Mouse (Mus musculus): ENCODE results near the gene Zfp592.

DNA sequence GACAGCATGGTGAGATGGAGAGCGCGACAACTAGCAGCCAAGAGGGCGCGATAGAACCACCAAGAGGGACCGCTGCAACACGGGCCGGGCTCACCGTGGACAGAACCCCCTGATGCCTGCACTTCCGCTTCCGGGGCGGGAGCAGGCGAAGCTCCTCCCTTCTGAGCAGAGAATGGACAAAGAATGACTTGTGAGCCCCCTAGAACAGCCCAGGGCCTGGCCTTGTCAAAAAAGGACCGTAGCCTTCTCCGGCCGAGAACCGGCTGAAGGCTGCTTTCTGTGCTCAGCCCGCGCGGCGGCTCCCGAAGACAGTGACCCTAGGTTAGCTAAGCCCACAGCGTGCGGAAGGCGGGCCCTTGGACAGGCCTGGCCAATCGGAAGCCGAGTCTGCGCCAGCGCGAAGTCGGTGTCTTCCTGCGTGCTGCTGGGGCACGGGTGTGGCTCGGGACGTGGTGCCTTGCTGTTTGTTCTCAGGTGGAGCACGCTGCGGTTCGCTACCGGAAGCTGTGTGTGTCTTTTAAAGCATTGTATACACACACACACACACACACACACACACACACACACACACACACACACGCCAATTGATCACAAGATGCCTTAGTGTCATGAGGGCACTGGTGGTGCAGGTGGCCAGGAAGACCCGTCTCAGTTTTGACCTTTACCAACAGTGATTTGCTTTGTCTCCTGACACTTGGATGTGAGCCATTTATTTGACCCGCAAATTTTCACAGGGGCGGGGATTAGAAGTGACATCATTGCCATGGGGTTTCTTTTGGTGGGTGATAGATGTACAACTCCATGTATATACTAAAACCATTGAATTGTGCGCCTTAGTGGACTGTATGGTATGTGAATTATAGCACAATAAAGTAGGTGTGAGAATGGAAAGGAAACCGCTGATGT lies 45.8 kb upstream of the Zfp592 start, which contains the start of gene Sec11a:
- TF ChIP-seq TCF12 (IDR thresholded peaks at IDR 0.05; ENCODE audit: low read depth, low read length) (peak; percentile 13; the same call in 1 of the 2 replicates), TBP (IDR thresholded peaks at IDR 0.05; ENCODE audit: low read depth, low read length) (no peak; the same call in none of the 2 replicates), ZC3H11A (IDR thresholded peaks at IDR 0.05; ENCODE audit: low read depth, low read length) (no peak), CTCF (IDR thresholded peaks at IDR 0.05 in 2 of 3, conservative IDR thresholded peaks at IDR 0.05 in 1 of 3; ENCODE audit: control insufficient read depth in 1 of 3, insufficient read depth in 1 of 3, low read depth in 2 of 3, low read length in 3 of 3, poor library complexity in 1 of 3, severe bottlenecking in 1 of 3) (0 out of 6 replicates have a peak, but pooled peaks of 1 of the 3 experiments have one; percentile 5), E2F4 (IDR thresholded peaks at IDR 0.05; ENCODE audit: borderline replicate concordance, low read depth, low read length) (no peak), HCFC1 (IDR thresholded peaks at IDR 0.05; ENCODE audit: low read depth, low read length) (peak; percentile 83), RCOR1 (IDR thresholded peaks at IDR 0.05; ENCODE audit: low read depth, low read length) (peak; percentile 38; the same call in 1 of the 2 replicates)

Data from MEL (cell line).